Mouse (Mus musculus): ENCODE measurements around the gene Hif1an.

Gene Hif1an

DNA sequence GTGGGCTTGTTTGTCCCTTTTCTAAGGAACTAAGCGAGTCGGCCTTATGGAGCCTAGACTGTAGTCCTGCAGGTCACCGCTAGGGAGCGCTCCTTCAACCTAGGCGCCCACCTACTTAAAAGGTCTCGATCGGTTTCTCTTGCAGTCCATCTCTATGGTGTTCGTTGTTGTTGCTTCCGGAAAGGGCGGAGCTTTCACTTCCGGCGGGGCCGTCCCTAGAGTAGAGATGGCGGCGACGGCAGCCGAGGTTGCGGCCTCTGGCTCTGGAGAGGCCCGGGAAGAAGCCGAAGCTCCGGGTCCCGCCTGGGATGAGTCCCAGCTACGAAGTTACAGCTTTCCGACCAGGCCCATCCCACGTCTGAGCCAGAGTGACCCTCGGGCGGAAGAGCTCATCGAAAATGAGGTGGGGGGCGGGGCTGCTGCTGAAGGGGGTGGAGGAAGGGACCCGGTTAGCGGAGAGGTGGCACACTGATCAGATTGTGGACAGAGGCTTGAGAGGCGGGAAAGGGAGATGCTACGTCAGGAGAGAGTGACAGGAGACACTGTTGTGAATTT is at the start of gene Hif1an:
TSS of gene Hif1an (plus strand) at position 199 of the 555 bp plus-strand sequence.
- DNase-seq (ENCODE audit: low spot score in 2 of 2), result peak; percentile 92

DNA sequence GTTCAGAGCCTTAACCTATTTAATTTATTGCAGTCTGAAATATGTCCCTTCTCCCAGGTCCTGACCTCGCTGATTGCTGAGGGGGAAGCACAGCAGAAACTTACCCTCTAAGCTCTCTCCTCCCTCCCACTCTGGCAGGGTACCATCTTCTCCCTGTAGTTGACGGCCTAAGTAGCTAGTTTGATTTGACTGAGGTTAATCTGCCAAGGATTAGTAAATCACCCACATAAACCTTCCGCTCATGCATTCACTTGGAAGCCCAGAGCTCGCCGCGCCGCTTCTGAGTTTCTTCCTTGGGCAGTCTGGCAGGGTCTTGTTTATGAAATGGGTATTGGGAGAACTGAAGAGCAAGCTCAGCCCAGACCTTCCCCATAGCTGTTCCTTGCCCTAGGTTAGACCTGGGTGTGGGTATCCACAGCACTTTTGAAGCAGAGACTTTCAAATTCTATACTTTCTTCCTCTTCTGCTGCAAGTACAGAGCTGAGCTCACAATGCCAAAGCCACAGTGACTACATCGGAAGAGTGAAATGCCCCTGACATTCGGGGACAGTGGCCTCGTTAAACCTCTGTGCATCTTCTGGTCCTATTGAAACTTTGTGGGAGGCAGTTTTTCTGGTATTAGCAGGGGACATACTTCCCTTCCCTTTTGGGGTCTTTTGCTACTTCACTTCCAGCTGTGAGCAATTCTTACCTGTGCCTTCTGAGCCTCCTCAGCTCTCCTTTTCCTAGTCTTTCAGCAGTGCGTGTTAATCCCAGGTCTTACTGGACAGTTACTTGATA is 49.4 kb upstream of the Hif1an start:
- DNase-seq (ENCODE audit: low spot score in 2 of 2), result no peak

DNA sequence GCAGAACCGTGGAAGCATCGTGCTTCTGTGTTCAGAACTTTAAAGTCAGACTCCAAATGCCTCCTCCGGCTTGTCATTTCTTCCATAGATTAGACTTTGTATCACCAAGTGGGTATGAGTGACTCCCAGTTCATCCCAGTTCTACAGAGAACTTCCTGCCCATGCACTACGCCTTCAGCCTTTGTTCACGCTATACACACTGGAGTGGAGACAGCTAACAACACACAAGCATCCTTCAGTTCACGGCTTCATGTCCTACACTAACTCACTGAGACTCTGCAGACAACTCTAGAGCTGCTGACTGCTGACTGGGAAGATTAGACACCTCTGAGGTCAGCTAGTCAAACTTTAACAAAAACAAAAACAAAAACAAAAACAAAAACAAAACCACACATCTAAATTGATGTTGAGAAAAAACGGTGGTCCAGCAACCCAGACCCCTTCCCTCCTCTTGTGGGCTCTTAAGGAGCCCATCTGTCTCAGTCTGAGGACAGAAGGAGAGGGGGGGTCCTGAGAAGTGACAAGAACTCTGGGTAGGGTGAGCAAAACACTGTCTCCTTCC is 48.6 kb upstream of the Hif1an start:
- no peak for DNase-seq (ENCODE audit: low spot score in 2 of 2)

DNA sequence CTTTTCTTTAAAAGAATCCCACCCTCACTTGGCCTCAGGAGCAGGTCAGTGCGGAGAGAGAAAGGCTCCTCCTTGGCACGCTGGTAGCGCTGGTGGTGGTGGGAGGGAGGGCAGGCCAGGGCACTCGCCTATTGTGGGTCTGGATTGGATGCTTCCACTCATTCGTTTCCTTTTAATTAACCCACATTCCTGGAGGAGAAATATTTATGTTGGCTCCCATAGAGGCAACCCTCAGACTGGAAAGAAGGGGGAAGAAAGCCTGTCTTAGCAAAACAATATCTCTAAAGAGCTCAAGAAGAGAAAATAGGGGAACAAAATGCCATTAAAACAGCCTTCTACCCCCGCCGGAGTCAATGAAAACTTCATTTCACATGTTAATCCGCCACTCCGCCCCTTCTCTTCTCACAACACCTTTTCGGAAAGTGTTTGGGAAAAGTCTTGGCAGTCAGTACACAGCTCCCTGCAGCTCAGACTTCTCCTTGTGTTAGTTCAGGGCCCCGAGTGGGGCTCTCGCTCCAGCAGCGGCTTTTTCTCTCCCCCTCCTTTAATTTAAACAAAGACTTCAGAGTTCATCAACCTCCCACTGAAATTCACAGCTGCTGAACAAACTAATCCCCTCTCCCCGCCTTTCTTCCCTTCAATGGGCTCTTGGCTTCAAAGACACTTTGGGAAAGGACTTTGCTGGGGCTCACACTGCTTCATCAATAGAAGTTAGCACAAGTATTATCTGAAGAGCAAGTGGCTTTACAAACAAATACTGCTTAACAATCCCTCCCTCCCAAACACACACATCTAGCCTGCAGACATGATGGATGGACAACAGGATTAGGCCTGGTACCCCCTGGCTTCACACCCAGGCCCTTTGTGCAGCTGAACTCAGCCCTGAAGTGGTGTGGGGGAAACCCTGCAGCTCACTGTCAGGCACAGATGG is 47.9 kb upstream of the Hif1an start:
- DNase-seq (ENCODE audit: low spot score in 2 of 2), result no peak

DNA sequence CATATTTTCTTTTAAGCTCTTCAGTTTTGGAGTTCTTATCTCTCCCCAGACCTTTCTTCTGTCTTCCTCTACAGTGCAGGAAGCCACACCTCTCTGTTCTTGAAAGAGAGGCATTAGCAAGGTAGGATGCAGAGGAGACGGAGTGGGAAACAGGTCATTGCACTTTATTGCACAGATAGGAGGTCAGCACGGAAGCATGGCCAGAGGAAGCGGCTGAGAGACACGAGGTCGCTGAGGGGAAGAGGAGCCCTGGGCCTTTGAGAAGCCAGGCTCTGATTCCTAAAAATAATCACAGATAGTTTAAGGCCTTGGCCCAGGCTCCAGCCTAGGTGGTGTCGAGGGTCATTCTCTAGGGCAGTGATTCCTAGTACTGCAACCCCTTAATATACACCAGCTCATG is 46.9 kb upstream of the Hif1an start:
- DNase-seq (ENCODE audit: low spot score in 2 of 2), result no peak

DNA sequence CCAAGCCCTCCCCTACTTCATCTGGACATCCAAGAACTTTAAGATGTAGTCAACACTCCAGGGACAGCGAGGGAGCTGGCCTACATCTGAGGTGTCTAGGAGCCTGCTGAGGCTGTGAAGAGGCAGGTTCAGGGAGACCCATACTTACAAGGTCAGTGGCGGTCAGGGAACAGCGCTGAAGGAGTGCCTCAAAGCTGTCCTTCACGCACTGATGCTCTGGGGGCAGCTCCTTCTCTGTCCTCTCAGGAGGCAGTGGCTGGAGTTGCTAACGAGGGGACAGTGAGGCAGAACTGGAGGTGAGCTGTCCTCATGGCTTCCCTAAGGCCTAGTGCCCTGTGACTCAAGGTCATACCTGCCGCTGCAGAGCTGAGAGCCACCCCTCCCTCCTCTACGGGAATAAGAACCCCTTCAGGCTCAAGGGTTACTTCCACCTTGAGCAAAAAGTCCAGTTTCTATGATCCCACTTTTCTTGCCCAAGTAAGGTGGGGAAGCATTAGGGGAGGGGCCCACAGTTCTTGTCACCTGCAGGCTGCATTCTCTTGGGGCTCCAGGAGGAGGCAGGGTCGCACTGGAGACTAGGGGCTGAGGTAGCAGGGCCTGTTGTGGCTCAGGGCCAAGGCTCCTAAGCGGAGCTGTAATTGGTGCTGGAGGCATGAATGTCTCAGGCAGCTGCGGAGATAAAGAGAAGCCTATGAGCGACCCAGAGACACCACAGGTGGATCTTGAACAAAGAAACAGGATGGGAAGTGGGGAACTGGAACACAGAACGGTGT is 44.5 kb upstream of the Hif1an start:
- DNase-seq (ENCODE audit: low spot score in 2 of 2), result no peak

DNA sequence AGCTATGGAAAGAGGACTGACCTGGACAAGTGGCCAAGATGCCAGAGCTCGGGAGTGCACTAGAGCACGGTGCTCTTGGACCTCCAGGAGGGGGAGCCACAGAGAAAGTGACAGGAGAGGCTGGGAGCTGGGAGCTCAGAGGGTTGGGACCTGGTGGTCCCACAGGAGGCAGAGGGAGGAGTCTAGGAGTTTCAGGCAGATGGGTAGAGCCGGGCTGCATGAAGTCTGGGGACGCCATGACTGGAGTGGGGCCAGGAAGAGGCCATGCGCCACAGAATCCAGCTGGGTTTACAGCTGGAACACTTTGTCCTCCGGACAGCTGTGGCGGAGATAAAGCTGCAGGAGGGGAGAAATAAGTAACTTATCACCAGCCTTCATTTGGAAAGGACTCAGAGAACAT is 43.5 kb upstream of the Hif1an start:
- no peak for DNase-seq (ENCODE audit: low spot score in 2 of 2)

DNA sequence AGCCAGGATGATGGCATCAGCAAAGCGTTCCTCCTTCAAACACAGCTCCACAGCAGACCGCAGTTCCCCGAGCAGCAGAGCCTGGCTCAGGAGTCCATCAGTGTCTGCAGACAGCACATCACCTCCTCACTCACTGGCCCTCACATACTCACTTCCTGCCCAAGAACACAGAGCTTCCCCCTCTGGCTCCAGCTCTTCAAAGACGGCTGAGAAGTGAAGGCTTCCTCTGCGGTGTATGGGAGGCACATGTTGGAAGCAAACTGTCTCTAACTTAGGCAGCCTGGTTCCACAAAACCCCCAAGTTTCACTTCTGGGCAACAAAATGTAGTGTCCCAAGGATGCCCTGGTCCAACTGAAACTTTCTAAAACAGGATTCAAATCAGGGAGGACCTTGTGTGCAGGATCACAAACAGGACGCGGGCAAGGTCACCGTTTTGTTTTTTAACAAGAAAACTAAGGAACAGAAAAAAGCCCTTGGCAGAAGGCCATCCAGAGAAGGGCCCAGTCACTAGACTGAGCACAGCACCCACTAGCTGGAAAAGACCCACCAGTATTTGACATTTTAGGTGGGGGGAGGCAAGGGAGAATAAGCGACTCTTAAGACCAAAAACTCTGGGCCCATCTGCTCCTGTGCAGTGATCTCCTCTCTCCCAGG is 37.0 kb upstream of the Hif1an start:
- DNase-seq (ENCODE audit: low spot score in 2 of 2), result no peak

DNA sequence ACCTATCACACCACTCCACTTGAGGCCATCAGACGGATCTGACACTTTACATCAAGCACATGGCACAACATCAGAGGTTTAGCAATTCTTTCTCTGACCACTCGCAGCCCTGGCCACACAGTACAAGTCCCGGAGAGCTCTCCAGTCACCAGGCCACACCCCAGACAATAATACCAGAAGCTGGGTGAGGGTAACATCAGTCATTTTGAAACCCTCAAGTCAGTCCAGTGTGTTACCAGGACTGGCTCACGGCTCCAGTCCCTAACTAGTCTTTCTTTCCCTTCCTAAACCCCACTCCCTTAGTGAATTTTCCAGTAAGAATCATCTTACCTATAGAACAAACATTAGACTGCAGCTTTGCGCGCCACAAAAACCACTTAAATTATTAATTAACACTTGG is 32.6 kb upstream of the Hif1an start:
- no peak for DNase-seq (ENCODE audit: low spot score in 2 of 2)

DNA sequence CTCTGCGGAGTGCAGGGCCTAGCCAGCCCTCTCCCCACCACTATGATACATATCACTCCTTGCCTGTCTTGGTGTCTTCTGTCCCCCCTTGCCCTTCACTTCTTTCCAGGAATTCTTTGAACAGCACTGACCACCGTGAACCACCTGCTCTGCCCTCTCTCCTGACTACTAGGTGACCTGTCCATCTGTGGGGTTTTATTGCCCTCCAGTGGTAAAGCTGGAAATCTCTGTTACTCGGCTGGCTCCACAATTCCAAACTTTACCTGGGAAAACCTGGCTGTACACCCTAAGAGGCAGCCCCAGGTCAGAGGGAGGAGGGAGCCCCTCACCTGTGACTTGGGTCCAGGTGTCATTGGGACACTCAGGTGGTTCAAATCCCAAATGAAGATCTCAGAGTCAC is 27.3 kb upstream of the Hif1an start:
- no peak for DNase-seq (ENCODE audit: low spot score in 2 of 2)

DNA sequence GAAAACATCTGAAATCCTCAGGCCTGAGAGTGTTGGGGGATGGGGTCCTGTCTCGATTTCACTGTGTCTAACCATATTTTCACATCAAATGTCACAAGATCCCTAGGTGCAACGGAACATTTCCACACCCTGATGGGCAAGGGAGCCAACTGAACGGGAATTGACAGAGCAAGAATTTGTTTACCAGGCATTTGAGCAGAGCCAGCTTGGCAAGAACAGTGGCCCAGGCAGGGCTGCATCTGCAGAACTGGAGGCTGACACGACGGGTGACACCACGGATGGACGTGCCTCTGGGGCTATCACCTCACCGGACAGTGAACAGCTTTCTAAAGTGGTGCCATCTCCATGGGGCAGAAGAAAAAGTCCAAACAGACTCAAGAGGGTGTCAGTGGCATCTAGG is 25.2 kb upstream of the Hif1an start:
- DNase-seq (ENCODE audit: low spot score in 2 of 2), result no peak

DNA sequence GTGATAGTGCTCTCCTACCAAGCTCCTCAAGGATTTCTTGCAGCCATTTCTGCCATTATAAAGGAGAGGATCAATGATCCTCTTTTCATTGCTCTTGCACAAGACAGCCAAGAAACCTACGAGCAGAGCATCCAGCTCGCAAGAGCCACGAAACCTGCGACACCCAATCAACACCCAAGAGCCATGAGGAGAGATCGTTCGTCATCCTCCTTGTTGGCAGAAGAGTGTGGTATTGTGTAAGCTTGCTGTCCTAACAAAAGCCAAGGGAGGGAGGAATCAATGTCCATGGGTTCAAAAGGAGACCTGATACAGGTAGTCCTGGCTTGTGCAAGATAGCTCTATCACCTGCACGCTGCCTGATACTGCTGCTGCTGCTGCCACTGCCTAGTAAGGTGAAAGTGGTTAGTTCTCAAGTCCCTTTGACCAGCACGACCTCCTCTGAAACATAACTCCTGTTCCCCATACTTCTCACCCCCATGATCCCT is 19.9 kb upstream of the Hif1an start:
- no peak for DNase-seq (ENCODE audit: low spot score in 2 of 2)

DNA sequence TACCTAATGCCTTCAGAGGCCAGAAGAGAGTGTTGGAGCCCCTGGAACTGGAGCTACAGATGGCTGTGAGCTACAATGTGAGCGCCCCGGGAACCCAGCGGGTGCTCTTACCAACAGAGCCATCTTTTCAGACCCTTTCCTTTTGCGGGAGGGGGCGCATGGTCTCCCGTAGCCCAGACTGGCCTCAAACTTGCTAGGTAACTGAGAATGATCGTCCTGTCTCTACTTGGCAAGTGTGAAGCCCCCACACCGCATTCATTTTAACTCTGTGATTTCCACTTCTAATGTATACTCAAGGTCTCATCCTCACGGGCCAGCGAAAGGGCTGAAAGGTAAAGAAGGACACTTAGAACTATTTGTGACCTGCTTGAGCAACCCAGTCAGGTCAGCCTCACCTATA is 18.3 kb upstream of the Hif1an start:
- DNase-seq (ENCODE audit: low spot score in 2 of 2), result no peak

DNA sequence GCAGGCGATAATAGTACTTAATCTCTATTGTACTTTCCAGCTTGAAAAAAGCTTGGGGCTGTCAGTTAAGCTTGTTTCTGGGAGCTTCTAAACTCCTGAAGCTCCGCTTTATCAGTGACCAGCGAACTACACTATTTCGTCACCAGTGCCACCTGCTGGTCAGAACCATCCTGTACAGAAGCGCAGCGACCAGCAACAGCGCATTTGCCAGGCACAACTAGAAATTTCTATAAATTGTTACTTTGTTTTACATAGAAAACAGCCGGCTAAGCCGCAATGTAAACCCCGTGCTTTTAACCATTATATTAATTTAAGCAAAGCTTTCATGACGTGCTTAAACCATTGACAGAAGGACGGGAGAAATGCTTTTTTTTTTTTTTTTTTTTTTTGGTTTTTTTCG is 17.9 kb upstream of the Hif1an start:
- peak; percentile 25 to 32 for DNase-seq (ENCODE audit: low spot score in 2 of 2)

DNA sequence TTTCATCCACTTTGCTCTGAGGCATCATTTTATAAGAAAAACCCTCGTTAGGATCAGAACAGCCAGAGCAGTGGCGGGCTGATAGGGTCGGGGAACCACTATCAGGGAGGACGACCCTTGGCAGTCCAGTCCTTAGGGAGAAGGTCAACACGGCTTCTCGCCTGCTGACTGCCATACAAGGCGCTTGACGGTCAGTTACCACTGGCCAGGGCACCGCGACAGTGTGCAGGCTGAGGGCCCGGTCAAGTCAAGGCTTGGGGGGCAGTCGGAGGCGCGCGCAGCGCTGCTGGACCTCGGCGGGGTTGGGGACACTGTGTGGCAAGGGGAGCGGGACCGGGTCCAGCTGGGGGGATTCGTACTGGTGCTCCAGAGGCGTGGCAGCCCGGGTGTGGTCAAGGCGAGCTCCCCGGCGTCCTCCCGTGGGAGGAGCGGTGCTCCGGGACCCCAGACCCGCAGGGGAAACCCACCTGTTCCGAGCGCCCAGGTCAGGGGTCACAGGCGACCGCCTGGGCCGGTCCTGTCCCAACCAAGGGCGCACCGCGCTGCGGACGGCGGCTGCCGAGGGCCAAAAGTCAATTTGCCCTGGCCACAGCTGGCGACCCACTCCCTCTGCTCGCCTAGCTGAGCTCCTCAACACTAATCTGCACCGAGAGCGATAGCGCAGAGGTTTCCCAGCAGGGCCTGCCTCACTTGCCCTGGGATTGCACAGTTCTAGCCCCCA is 17.2 kb upstream of the Hif1an start, which contains the start of gene Sec31b:
TSS of gene Sec31b (minus strand) at position 544 of the 721 bp plus-strand sequence.
- DNase-seq (ENCODE audit: low spot score in 2 of 2), result no peak

DNA sequence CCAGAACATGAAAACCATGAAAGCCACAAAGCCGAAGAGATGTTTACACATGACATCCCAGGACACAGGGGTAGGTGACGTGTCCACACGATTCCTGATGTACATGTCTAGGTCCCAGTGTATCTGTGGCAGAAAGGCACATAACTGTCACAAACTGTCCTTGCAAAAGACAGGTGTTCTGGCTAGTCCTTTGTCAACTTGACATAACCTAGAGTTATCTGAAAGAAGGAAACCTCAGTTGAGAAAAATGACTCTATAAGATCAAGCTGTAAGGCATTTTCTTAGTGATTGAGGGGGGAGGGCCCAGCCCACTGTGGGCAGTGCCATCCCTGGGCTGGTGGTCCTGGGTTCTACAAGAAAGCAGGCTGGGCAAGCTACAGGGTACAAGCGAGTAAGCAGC is 9.9 kb upstream of the Hif1an start, which contains the start of gene Gm20538:
TSS of gene Gm20538 (minus strand) at position 101 of the 400 bp plus-strand sequence.
- no peak for DNase-seq (ENCODE audit: low spot score in 2 of 2)

DNA sequence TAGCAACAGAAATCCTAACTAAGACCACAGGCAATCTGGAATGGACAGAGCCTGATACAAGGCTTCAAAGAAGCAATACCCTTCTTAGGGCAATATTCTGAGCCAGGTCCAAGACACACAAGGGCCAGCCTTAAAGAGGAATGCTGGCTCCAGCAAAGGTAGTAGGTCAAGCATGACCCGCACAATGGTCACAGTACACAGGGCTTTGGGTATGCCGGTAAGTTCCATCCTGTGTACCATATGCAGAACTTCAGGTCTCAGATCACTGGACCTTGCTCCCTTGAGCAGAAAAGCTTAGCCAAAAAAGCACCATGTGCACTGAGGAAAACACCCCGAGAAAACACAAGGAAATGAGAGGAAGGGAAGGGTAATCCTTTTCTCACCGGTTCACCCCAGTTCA is 9.4 kb upstream of the Hif1an start:
- no peak for DNase-seq (ENCODE audit: low spot score in 2 of 2)

DNA sequence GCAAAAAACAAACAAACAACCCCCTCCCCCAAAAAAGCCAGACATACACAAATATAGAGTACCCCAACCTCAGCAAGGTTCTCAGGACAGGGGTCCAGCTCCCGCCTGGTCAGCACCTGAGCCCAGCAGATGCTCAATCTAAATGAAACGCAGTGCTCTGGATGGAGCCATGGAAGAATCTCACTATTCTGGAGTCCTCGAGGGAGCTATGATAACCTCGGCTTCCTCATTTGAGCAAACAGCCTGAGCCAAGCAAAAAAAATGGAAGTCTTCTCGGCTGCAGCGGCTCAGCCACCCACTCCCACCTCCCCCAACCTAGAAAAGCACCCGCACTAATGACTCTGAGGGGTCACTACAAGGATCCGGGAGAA is 8.2 kb upstream of the Hif1an start:
- no peak for DNase-seq (ENCODE audit: low spot score in 2 of 2)

DNA sequence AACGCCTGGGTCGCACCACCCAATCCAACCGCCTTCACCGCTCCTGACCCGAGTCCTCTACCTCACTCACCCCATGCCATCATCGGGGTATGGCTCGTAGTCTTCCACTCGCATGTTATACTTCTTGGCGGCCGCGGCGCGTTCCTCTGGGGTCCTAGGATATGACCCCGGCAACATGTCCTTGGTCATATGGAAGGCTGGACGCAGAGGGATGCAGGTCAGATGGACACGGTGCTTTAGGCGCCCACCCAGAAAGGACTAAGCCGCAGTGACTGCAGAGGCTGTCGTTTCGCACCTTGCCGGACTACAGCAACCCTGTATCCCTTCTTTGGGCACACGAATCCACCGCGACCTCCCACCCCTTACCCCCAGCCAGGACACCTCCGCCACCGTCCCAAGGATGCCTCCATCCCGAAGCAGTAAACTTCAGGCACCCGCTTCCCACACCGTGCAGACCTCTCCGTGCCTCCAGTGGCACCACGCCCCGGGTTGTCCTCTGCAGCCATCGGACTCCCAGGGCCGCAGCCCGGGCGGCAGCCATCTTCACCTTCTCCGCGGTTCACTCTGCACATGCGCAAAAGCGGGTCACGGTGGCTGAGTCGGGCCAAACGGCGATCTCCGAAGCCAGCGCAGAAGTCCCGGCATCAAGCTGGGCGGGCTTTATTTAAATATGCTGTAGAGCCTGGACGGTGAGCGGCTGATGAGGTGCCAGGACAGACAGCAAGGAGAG is 7.6 kb upstream of the Hif1an start, which contains the start of gene Ndufb8:
TSS of gene Ndufb8 (minus strand) at position 580 of the 730 bp plus-strand sequence.
- peak; percentile 90 to 93 for DNase-seq (ENCODE audit: low spot score in 2 of 2)
